Mouse (Mus musculus) liver, adult 2 months (tissue): Measurements from ENCODE around the gene Gm10392. TPM values are rescaled to one million over a fixed set of nuclear protein-coding genes. Genes with fewer than 3 reads are reported as not detected.
A peak's percentile ranks its signal among the peaks of the same experiment; 100 is the strongest.

Experiments
- DNase-seq: peaks from one replicate; pipeline ENCODE4 v3.0.0-alpha.2; 2011; ENCODE audit warnings: low read depth, low spot score; ENCODE audit errors: extremely low read depth
- H3K27ac ChIP-seq: fragments of 200-500 bp; replicated peaks from 2 replicates; pipeline ENCODE4 v1.5.1; 2012; ENCODE audit warnings: low read depth, mild to moderate bottlenecking, control low read depth, inconsistent platforms, low read length; ENCODE audit not compliant: insufficient read depth
- H3K27me3 ChIP-seq: fragments of 200-500 bp; 2 replicates; pipeline ENCODE4 v1.6.1; 2012; ENCODE audit warnings: mild to moderate bottlenecking, moderate library complexity, low read length, inconsistent platforms; ENCODE audit not compliant: control insufficient read depth, insufficient read depth
- H3K36me3 ChIP-seq: fragments of 200-500 bp; 2 replicates; pipeline ENCODE4 v1.6.1; 2012; ENCODE audit warnings: low read length, inconsistent platforms; ENCODE audit not compliant: control insufficient read depth, insufficient read depth
- H3K4me1 ChIP-seq: fragments of 200-500 bp; 2 replicates; pipeline ENCODE4 v1.6.1; 2011; ENCODE audit warnings: low read length; ENCODE audit not compliant: control insufficient read depth, insufficient read depth
- H3K4me3 ChIP-seq: fragments of 200-500 bp; 2 replicates; pipeline ENCODE4 v1.5.1; 2011; ENCODE audit warnings: low read depth, mild to moderate bottlenecking, control low read depth, low read length, moderate library complexity; ENCODE audit not compliant: insufficient read depth
- H3K79me2 ChIP-seq: fragments of 200-500 bp; 2 replicates; pipeline ENCODE4 v1.6.1; 2012; ENCODE audit warnings: inconsistent platforms, mild to moderate bottlenecking, low read length, moderate library complexity; ENCODE audit not compliant: control insufficient read depth, insufficient read depth
- H3K9ac ChIP-seq: fragments of 200-500 bp; 2 replicates; pipeline ENCODE4 v1.6.1; 2012; ENCODE audit warnings: low read depth, mild to moderate bottlenecking, control low read depth, inconsistent platforms, low read length
- CTCF ChIP-seq: fragments of 200-500 bp; IDR thresholded peaks from 2 replicates; pipeline ENCODE4 v1.5.1; 2011; ENCODE audit warnings: low read depth, low read length, control low read depth
- POLR2A ChIP-seq: fragments of 200-500 bp; IDR thresholded peaks from 2 replicates; pipeline ENCODE4 v1.6.1; 2011; ENCODE audit warnings: low read length, control low read depth; ENCODE audit not compliant: insufficient read depth; ENCODE audit errors: extremely low read depth
- WGBS: fragments of 180-500 bp; shearing (Covaris S2); methylation state at CpG from one replicate; pipeline ENCODE4 v1.1.7; 2018; 5-methylcytosine and 5-hydroxymethylcytosine counted together
- polyA plus RNA-seq: library from polyadenylated mRNA; depleted of rRNA; stranded (reverse); fragments of >200 nt; gene quantifications from 2 replicates; pipeline ENCODE4 v1.2.3, GENCODE M21; 2012
- total RNA-seq: library from RNA; depleted of rRNA; stranded (reverse); fragments of >200 nt; gene quantifications from 2 replicates; pipeline ENCODE4 v1.2.3, GENCODE M21; 2014

The Gm10392 gene
- total and polyA plus RNA-seq, 2 experiments, result not detected

- Histone ChIP-seq H3K36me3 (no peaks in the 10 kb centered on the region), H3K9ac (no peak overlapping the region), H3K27ac (no peak overlapping the region), H3K4me3 (no peak overlapping the region), H3K27me3 (no peaks in the 10 kb centered on the region), H3K4me1 (0 out of 2 replicates have a peak, but pooled peaks cover 5% of the 10 kb centered on the region), H3K79me2 (no peaks in the 10 kb centered on the region)
- 32% methylated on average over 6 of the region's 6 CpGs for WGBS
- no peak for TF ChIP-seq CTCF
- TF ChIP-seq POLR2A, result no peak
- peak; percentile 59 for DNase-seq
Measured at GRCm38 (mm10) chr11:77476895-77477294, 42.1 kb downstream of the Gm10392 start.

GRCm38 (mm10) chr11:77476216-77476615, 42.8 kb downstream of the Gm10392 start:
- no peak overlapping the region for H3K4me3 ChIP-seq
- 0 out of 2 replicates have a peak, but pooled peaks cover 5% of the 10 kb centered on the region for H3K4me1 ChIP-seq
- TF ChIP-seq POLR2A (no peak), CTCF (no peak)
- no peaks in the 10 kb centered on the region for H3K27me3 ChIP-seq
- H3K9ac ChIP-seq, result no peak overlapping the region
- no peak for DNase-seq
- no peaks in the 10 kb centered on the region for H3K36me3 ChIP-seq
- no peak overlapping the region for H3K27ac ChIP-seq
- no peaks in the 10 kb centered on the region for H3K79me2 ChIP-seq
- 97% methylated on average over 14 of the region's 14 CpGs for WGBS

GRCm38 (mm10) chr11:77472775-77473174, 46.2 kb downstream of the Gm10392 start:
- H3K4me1 ChIP-seq, result 0 out of 2 replicates have a peak, but pooled peaks cover 5% of the 10 kb centered on the region
- no peak overlapping the region for H3K4me3 ChIP-seq
- DNase-seq, result no peak
- TF ChIP-seq POLR2A, result no peak
- no peak for TF ChIP-seq CTCF
- no peaks in the 10 kb centered on the region for H3K36me3 ChIP-seq
- H3K79me2 ChIP-seq, result no peaks in the 10 kb centered on the region
- no peaks in the 10 kb centered on the region for H3K27me3 ChIP-seq
- WGBS, result 95% methylated on average over 16 of the region's 16 CpGs
- H3K27ac ChIP-seq, result no peak overlapping the region
- no peak overlapping the region for H3K9ac ChIP-seq

GRCm38 (mm10) chr11:77471407-77471806, 47.6 kb downstream of the Gm10392 start:
- no peak for DNase-seq
- WGBS, result 93% methylated on average over 29 of the region's 29 CpGs
- H3K27me3 ChIP-seq, result no peaks in the 10 kb centered on the region
- H3K4me3 ChIP-seq, result no peak overlapping the region
- H3K27ac ChIP-seq, result no peak overlapping the region
- H3K36me3 ChIP-seq, result no peaks in the 10 kb centered on the region
- peaks cover 3% of the 10 kb centered on the region; the same call in 1 of the 2 replicates for H3K4me1 ChIP-seq
- no peak overlapping the region for H3K9ac ChIP-seq
- TF ChIP-seq CTCF (no peak), POLR2A (no peak)
- H3K79me2 ChIP-seq, result no peaks in the 10 kb centered on the region

- H3K4me3 ChIP-seq, result no peak overlapping the region
- no peak for TF ChIP-seq POLR2A
- no peak for TF ChIP-seq CTCF
- H3K9ac ChIP-seq, result no peak overlapping the region
- H3K4me1 ChIP-seq, result peaks cover 3% of the 10 kb centered on the region; the same call in 1 of the 2 replicates
- no peaks in the 10 kb centered on the region for H3K36me3 ChIP-seq
- no peak overlapping the region for H3K27ac ChIP-seq
- DNase-seq, result no peak
- no peaks in the 10 kb centered on the region for H3K27me3 ChIP-seq
- no peaks in the 10 kb centered on the region for H3K79me2 ChIP-seq
- 90% methylated on average over 9 of the region's 9 CpGs for WGBS
Measured at GRCm38 (mm10) chr11:77468397-77468796, 50.6 kb downstream of the Gm10392 start.

GRCm38 (mm10) chr11:77467784-77468183, 51.2 kb downstream of the Gm10392 start:
- Histone ChIP-seq H3K36me3 (no peaks in the 10 kb centered on the region), H3K4me1 (peaks cover 3% of the 10 kb centered on the region; the same call in 1 of the 2 replicates), H3K4me3 (peak overlapping the region; percentile 32; the same call in 1 of the 2 replicates), H3K27me3 (peaks cover 2% of the 10 kb centered on the region; the same call in 1 of the 2 replicates), H3K27ac (no peak overlapping the region), H3K79me2 (no peaks in the 10 kb centered on the region), H3K9ac (no peak overlapping the region)
- 11% methylated on average over 20 of the region's 20 CpGs for WGBS
- peak; percentile 48 for DNase-seq
- TF ChIP-seq POLR2A (no peak), CTCF (peak; percentile 91)
